Mouse (Mus musculus) liver, embryonic 15.5 days (tissue): ENCODE data around the gene Pkd1l3. TPM values are rescaled to one million over a fixed set of nuclear protein-coding genes. Genes with fewer than 3 reads are reported as not detected.

Experiments used
- ATAC-seq: fragments of 200-750 bp; cut with Nextera tagmentation; 2 replicates; pipeline ENCODE4 v1.8.0; 2017; ENCODE audit warnings: moderate number of reproducible peaks, mild to moderate bottlenecking, moderate library complexity; ENCODE audit not compliant: insufficient read depth
- H3K27ac ChIP-seq: fragments of 300-500 bp; sonication (generic); replicated peaks from 2 replicates; pipeline ENCODE4 v1.5.1; 2015; ENCODE audit warnings: mild to moderate bottlenecking, inconsistent platforms
- H3K27me3 ChIP-seq: fragments of 300-500 bp; sonication (generic); 2 replicates; pipeline ENCODE4 v1.6.1; 2015; ENCODE audit warnings: mild to moderate bottlenecking, inconsistent platforms
- H3K36me3 ChIP-seq: fragments of 300-500 bp; sonication (generic); replicated peaks from 2 replicates; pipeline ENCODE4 v1.6.1; 2015; ENCODE audit warnings: moderate library complexity, mild to moderate bottlenecking, inconsistent platforms
- H3K4me1 ChIP-seq: fragments of 300-500 bp; sonication (generic); replicated peaks from 2 replicates; pipeline ENCODE4 v1.6.1; 2015; ENCODE audit warnings: inconsistent platforms
- H3K4me2 ChIP-seq: fragments of 300-500 bp; sonication (generic); 2 replicates; pipeline ENCODE4 v1.6.1; 2015; ENCODE audit warnings: moderate library complexity, mild to moderate bottlenecking, inconsistent platforms
- H3K4me3 ChIP-seq: fragments of 300-500 bp; sonication (generic); replicated peaks from 2 replicates; pipeline ENCODE4 v1.5.1; 2015; ENCODE audit warnings: mild to moderate bottlenecking, inconsistent platforms
- H3K9ac ChIP-seq: fragments of 300-500 bp; sonication (generic); 2 replicates; pipeline ENCODE4 v1.6.1; 2015; ENCODE audit warnings: moderate library complexity, mild to moderate bottlenecking, inconsistent platforms
- H3K9me3 ChIP-seq: fragments of 300-500 bp; sonication (generic); replicated peaks from 2 replicates; pipeline ENCODE4 v1.6.1; 2016; ENCODE audit warnings: inconsistent platforms
- WGBS: fragments of 180-500 bp; shearing (Covaris S2); methylation state at CpG from one replicate; pipeline ENCODE4 v1.1.7; 2015; ENCODE audit warnings: mixed read lengths; ENCODE audit not compliant: insufficient replicate concordance; 5-methylcytosine and 5-hydroxymethylcytosine counted together
- polyA plus RNA-seq: library from polyadenylated mRNA; unstranded; fragments of >200 nt; fragmentation: Nextera tagmentation; extraction: Ambion mirVana; gene quantifications from 2 replicates; pipeline ENCODE4 v1.2.1, GENCODE M21; 2015

Gene Pkd1l3
- polyA plus RNA-seq, 1 experiment from 2014 or later: 0.21 TPM

DNA sequence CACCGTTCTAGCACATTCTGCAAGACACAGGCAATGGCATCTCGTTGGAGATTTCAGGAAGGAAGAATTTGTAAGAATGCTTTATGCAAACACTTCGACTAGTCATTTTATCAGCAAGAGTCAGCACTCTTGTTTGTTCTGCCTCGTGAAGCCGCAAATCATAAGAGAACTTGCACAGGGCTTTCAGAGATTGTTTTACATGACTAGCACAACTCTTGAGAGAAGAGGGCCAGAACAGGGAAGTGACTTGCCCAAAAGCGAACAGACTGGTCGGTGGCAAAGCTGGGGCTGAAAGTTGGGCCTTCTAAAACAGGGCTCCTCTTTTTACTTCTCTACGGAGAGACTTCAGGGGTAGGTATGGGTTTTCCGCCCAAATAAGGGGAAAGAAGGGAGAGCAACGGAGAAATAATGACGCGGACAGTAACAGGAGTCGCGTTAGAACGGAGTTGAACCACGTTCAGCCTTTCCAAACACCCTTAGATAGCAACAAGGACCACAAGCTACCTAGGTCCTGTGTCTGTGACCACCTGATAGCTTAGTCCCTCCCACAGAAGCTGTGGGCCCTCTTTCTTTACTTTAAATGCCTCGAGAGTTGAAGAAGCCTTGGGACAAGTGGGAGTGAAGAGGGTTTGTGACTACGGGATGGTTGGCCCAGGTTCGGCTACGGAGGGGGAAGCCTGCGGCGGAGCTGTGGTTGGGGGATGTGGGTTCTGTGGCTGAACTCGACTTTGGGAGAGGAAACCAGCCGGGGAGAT is 90.4 kb downstream of the Pkd1l3 start:
- Histone ChIP-seq H3K4me1 (peaks cover 33% of the 10 kb centered on the region), H3K36me3 (peaks cover 16% of the 10 kb centered on the region), H3K9me3 (no peaks in the 10 kb centered on the region), H3K4me3 (peak overlapping the region; percentile 87), H3K9ac (peak overlapping the region; percentile 57), H3K4me2 (peak overlapping the region; percentile 98), H3K27ac (peak overlapping the region; percentile 83), H3K27me3 (peaks cover 30% of the 10 kb centered on the region)
- 3% methylated on average over 24 of the region's 24 CpGs for WGBS
- peak; percentile 27 for ATAC-seq

DNA sequence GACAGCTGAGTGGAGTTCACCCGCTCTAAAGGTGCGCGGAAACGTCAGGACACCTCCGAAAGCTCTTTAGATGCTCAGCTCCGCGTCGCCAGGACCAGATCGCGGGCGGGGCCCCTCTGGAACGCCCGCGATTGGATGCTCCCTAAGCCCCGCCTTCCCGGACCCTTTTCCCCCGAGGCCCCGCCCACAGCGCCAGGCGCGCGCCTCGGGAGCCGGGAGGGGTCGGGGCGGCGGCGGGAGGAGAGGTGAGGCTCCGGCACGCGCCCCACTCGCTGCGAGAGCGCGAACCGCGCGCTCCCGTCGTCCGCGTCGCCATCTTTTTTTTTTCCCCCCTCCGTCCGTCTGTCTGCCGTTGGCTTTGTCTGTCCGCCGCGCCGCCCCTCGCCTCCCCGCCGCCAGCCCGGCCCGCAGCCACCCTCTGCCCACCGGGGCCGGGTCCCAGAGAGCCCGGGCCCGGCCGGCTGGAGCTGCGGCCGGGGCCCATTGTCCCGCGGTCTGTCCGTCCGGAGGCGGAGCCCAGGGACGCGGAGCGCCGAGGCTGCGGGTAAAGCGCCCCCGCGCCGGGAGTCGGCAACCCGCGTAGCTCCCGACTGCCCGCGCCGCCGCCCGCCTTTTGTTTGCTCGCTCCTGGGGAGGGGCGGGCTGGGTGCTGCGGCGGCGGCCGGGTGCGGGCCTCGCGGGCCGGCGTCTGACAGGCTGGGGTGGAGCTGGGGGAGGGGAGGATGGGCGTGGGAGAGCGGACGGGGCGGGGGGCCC is 91.2 kb downstream of the Pkd1l3 start, which contains the start of gene Zfp821:
Zfp821 (plus strand) TSS at position 227 of the 756 bp plus-strand sequence.
- Histone ChIP-seq H3K9me3 (no peaks in the 10 kb centered on the region), H3K4me3 (peak within 1 kb of the TSS; percentile 87), H3K36me3 (peaks cover 24% of the 10 kb centered on the region), H3K4me2 (peak within 1 kb of the TSS; percentile 98), H3K27ac (peak within 1 kb of the TSS; percentile 92), H3K27me3 (peaks cover 28% of the 10 kb centered on the region), H3K9ac (peak within 1 kb of the TSS; percentile 96), H3K4me1 (peaks cover 33% of the 10 kb centered on the region)
- ATAC-seq: peak; percentile 93
- under 1% methylated on average over 91 of the region's 100 CpGs for WGBS

DNA sequence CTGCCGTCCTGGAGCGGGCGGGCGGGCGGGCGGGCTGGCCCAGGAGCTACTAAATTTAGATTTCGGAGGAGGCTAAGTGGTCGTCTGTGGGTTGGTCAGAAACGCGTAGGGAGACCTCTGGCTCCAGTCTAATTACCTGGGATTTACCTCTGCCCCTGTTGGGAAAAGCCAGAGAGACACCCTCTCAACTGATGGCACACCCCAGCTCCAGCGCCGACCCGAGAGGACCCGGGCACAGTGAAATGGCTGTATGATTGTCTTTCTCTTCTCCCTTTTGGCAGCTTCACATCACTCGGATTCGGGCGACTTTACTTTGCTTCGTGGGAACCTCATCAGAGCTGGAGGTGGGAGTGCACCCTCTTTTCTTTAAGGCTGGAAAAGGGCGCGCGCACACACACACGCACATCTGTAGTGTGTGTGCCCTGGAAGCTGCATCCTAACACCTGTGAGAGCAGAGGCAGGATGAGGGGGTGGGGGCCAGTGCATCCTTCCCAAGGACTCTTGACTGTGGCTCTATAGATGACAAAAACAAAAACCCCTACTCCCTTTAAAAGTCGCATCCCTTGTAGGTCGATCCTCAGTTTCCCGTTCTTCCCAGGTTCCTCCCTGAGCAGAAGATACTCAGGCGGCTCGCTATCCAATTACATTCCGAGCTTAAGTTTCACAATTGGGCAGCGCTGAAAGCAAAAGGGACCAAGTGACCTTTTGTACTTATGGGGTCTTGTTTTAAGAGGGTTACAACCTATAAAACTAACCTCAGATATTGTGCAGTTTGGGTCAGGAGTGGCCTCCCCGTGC is 92.0 kb downstream of the Pkd1l3 start:
- peaks cover 23% of the 10 kb centered on the region for H3K27me3 ChIP-seq
- 3% methylated on average over 30 of the region's 30 CpGs for WGBS
- peaks cover 32% of the 10 kb centered on the region for H3K36me3 ChIP-seq
- peak overlapping the region; percentile 98 for H3K4me2 ChIP-seq
- peak overlapping the region; percentile 96 for H3K9ac ChIP-seq
- peaks cover 33% of the 10 kb centered on the region for H3K4me1 ChIP-seq
- H3K27ac ChIP-seq: peak overlapping the region; percentile 65
- peak; percentile 8 for ATAC-seq
- H3K9me3 ChIP-seq: no peaks in the 10 kb centered on the region
- peak overlapping the region; percentile 87 for H3K4me3 ChIP-seq

DNA sequence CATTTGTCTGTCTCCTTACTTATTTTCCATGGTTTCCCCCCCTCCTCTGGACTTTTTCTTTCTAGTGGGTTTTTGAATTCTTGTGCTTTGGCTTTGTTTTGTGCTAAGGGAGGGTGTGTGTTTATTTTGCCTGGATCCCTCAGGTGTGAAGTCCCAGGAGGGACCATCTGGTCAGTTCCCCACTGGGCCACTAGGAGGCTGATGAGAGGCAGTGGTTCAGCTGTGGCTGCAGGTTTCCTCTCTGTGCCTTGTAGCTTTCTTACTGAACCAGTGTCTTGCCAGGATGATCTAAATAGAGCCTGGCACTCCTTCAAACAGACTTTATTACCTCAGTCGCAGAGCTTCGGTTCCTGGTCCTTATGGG is 92.5 kb downstream of the Pkd1l3 start:
- H3K9ac ChIP-seq: peak overlapping the region; percentile 96; the same call in 1 of the 2 replicates
- peak overlapping the region; percentile 87 for H3K4me3 ChIP-seq
- H3K27ac ChIP-seq: 0 out of 2 replicates have a peak overlapping the region, but pooled peaks have one; percentile 65
- peak overlapping the region; percentile 98 for H3K4me2 ChIP-seq
- 12% methylated on average over 2 of the region's 2 CpGs for WGBS
- peaks cover 33% of the 10 kb centered on the region for H3K4me1 ChIP-seq
- 0 out of 2 replicates have a peak, but pooled peaks have one; percentile 16 for ATAC-seq
- peaks cover 23% of the 10 kb centered on the region for H3K27me3 ChIP-seq
- H3K9me3 ChIP-seq: no peaks in the 10 kb centered on the region
- H3K36me3 ChIP-seq: peaks cover 37% of the 10 kb centered on the region

DNA sequence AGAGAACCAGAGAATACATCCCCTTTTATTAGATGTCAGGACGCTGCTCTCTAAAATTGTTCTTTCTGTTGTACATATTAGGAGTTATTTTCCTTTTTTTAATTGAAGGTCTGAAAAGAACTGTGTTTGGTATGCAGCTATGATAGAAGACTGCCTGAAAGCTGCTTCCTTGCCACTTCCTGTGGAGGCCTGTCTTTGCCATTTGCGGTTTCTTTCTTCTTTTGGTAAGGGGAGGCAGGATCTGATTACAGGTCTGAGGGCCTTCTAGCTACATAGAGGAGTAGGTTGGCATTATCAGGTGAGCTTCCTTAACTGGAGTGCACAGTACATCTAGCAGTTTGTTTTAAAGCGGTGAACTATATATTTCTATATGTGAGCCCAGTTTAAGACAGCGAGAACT is 93.6 kb downstream of the Pkd1l3 start:
- Histone ChIP-seq H3K27ac (no peak overlapping the region), H3K9ac (no peak overlapping the region), H3K27me3 (peaks cover 13% of the 10 kb centered on the region), H3K4me1 (peaks cover 33% of the 10 kb centered on the region), H3K4me3 (no peak overlapping the region), H3K4me2 (no peak overlapping the region), H3K9me3 (no peaks in the 10 kb centered on the region), H3K36me3 (peaks cover 46% of the 10 kb centered on the region)
- WGBS: 69% methylated on average over 4 of the region's 4 CpGs
- no peak for ATAC-seq

DNA sequence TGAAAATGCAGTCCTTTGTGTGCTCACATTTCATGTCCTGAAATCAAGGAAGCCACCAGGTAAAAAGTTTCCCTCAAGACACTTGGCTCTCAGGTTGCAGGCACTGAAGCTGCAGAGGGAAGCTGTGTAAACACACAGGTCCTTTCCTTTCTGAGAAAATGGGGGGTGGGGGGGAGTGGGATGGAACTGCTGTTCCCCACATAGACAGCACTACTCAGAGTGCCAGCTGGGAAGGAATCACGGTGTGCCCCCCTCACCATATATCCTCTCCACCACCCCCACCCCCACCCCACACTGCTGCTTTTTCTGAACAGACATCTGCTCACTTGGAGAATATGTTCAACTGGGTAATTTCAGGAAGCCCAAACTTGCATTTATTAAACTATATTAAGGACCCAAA is 98.2 kb downstream of the Pkd1l3 start:
- Histone ChIP-seq H3K27me3 (no peaks in the 10 kb centered on the region), H3K9ac (no peak overlapping the region), H3K36me3 (peaks cover 80% of the 10 kb centered on the region), H3K9me3 (no peaks in the 10 kb centered on the region), H3K4me1 (peaks cover 8% of the 10 kb centered on the region; the same call in 1 of the 2 replicates), H3K4me3 (no peak overlapping the region), H3K4me2 (no peak overlapping the region), H3K27ac (no peak overlapping the region)
- ATAC-seq: no peak
- 86% methylated on average over 1 of the region's 1 CpGs for WGBS

DNA sequence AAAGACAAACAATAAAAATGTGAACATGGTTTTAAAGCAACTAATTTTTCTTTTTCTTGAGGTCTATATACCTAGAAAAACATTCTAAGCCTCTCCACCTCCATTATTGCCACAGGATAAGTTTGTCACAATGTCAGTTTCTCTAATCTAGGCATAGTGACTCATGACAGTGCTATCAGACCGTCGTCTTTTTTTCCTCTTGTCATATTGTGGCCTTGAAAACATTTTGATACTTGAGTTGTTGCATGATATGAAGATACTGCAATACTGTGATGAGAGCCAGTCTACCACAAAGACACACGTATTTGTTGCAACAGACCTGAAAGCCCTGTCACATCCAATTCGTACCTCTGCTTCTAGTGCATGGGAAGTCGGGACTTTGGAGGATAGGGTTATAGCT is 100.6 kb downstream of the Pkd1l3 start:
- H3K4me3 ChIP-seq: no peak overlapping the region
- ATAC-seq: no peak
- H3K9ac ChIP-seq: no peak overlapping the region
- H3K27me3 ChIP-seq: no peaks in the 10 kb centered on the region
- H3K4me2 ChIP-seq: no peak overlapping the region
- H3K27ac ChIP-seq: no peak overlapping the region
- H3K36me3 ChIP-seq: peaks cover 84% of the 10 kb centered on the region
- H3K9me3 ChIP-seq: no peaks in the 10 kb centered on the region
- 69% methylated on average over 5 of the region's 5 CpGs for WGBS
- H3K4me1 ChIP-seq: no peaks in the 10 kb centered on the region

Other genes with a start within 250 kb of the Pkd1l3 start
- not detected in 2 replicates for gene Pmfbp1, start 120.5 kb upstream of the Pkd1l3 start, polyA plus RNA-seq
- 9.7 and 11.4 TPM in 2 replicates for gene Dhx38, start 48.7 kb upstream of the Pkd1l3 start, polyA plus RNA-seq
- 9.3 and 10.7 TPM in 2 replicates for gene Txnl4b, start 48.6 kb upstream of the Pkd1l3 start, polyA plus RNA-seq
- 125 and 188 TPM in 2 replicates for gene Hp, start 35.3 kb upstream of the Pkd1l3 start, polyA plus RNA-seq
- 17.2 and 20.3 TPM in 2 replicates for gene Dhodh, start 5.8 kb upstream of the Pkd1l3 start, polyA plus RNA-seq
- 34.1 and 36.9 TPM in 2 replicates for gene Ist1, start 78.7 kb downstream of the Pkd1l3 start, polyA plus RNA-seq
- 6.1 and 6.3 TPM in 2 replicates for gene Zfp821, start 91.0 kb downstream of the Pkd1l3 start, polyA plus RNA-seq
- 2.1 and 3.5 TPM in 2 replicates for gene Atxn1l, start 123.2 kb downstream of the Pkd1l3 start, polyA plus RNA-seq
- gene Ap1g1, start 164.0 kb downstream of the Pkd1l3 start, polyA plus RNA-seq: 14.9 and 15.7 TPM in 2 replicates